Mouse (Mus musculus) G1E (cell line): ENCODE measurements around the gene Bud13.

Experiments
- CTCF ChIP-seq: IDR thresholded peaks from 2 replicates; pipeline ENCODE4 v1.5.1; 2012; ENCODE audit warnings: low read depth, low read length, inconsistent platforms, mixed read lengths
- GATA1 ChIP-seq: IDR thresholded peaks from 2 replicates; pipeline ENCODE4 v1.6.1; 2012; ENCODE audit warnings: borderline replicate concordance, low read length, inconsistent platforms, mixed read lengths
- GATA2 ChIP-seq: IDR thresholded peaks from 2 replicates; pipeline ENCODE4 v1.6.1; 2012; ENCODE audit warnings: low read depth, low read length, inconsistent platforms, borderline replicate concordance
- POLR2AphosphoS5 ChIP-seq: IDR thresholded peaks from 2 replicates; pipeline ENCODE4 v1.6.1; 2012; ENCODE audit warnings: low read depth, low read length, inconsistent platforms; ENCODE audit not compliant: insufficient replicate concordance
- TAL1 ChIP-seq: conservative IDR thresholded peaks from 2 replicates; pipeline ENCODE4 v1.6.1; 2012; ENCODE audit warnings: low read depth, low read length, inconsistent platforms, mixed read lengths

GRCm38 (mm10) chr9:46243584-46243983, 39.2 kb upstream of the Bud13 start:
- TF ChIP-seq POLR2AphosphoS5: no peak
- no peak for TF ChIP-seq CTCF
- no peak for TF ChIP-seq TAL1
- no peak for TF ChIP-seq GATA1
- no peak for TF ChIP-seq GATA2
